Mouse (Mus musculus): Measurements from ENCODE around the gene Uqcrfs1.

DNA sequence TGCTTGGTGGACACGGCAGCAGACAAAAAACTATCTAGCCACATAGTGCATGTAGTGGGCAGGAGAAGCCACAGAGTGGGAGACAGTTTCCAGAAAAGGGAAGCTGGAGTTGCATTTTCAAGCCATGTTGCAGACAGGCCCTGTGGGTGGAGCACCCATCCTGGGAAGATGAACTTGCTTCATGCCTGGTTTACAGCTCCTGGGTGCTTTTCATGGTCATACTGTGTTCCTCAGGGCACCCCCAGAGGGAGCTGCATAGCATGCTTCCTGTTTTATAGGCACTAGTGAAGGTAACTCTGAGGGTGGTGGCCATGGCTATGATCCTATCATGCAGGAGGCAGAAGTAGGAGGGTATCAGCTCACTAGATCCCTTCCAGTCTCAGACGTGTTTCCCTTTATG is 37.4 kb upstream of the Uqcrfs1 start:
- TF ChIP-seq CTCF (IDR thresholded peaks at IDR 0.05; ENCODE audit: borderline replicate concordance, extremely low read depth, insufficient read depth, insufficient read length): no peak
- TF ChIP-seq POLR2A (IDR thresholded peaks at IDR 0.05; ENCODE audit: borderline replicate concordance, extremely low read depth, insufficient read depth, insufficient read length, poor library complexity, severe bottlenecking): no peak

Data from brain, embryonic 14.5 days (tissue).